Mouse (Mus musculus) G1E (cell line): Measurements from ENCODE around the gene Clic3. TPM values are rescaled to one million over a fixed set of nuclear protein-coding genes. Genes with fewer than 3 reads are reported as not detected.
A peak's percentile ranks its signal among the peaks of the same experiment; 100 is the strongest.

Source experiments
- ATAC-seq: 2 replicates; pipeline ENCODE4 v1.8.0; 2016; ENCODE audit warnings: mild to moderate bottlenecking; ENCODE audit not compliant: insufficient number of reproducible peaks, poor library complexity, low FRiP score, severe bottlenecking; ENCODE audit errors: extremely low read depth
- DNase-seq: peaks from one replicate; pipeline ENCODE4 v3.0.0; 2012; ENCODE audit warnings: low spot score
- H3K27me3 ChIP-seq: 2 replicates; pipeline ENCODE4 v1.6.1; 2012; ENCODE audit warnings: mild to moderate bottlenecking, low read length, inconsistent platforms; ENCODE audit not compliant: insufficient read depth
- H3K36me3 ChIP-seq: replicated peaks from 2 replicates; pipeline ENCODE3; 2012; ENCODE audit warnings: mild to moderate bottlenecking, inconsistent platforms
- H3K4me1 ChIP-seq: 2 replicates; pipeline ENCODE4 v1.6.1; 2012; ENCODE audit warnings: low read depth, low read length, inconsistent platforms, mixed read lengths; ENCODE audit not compliant: insufficient read depth
- H3K4me3 ChIP-seq: 2 replicates; pipeline ENCODE4 v1.5.1; 2012; ENCODE audit warnings: low read depth, mild to moderate bottlenecking, inconsistent platforms, low read length, moderate library complexity, mixed read lengths
- H3K9me3 ChIP-seq: replicated peaks from 2 replicates; pipeline ENCODE4 v1.6.1; 2012; ENCODE audit warnings: inconsistent platforms
- CTCF ChIP-seq: IDR thresholded peaks from 2 replicates; pipeline ENCODE4 v1.5.1; 2012; ENCODE audit warnings: low read depth, low read length, inconsistent platforms, mixed read lengths
- GATA1 ChIP-seq: IDR thresholded peaks from 2 replicates; pipeline ENCODE4 v1.6.1; 2012; ENCODE audit warnings: borderline replicate concordance, low read length, inconsistent platforms, mixed read lengths
- GATA2 ChIP-seq: IDR thresholded peaks from 2 replicates; pipeline ENCODE4 v1.6.1; 2012; ENCODE audit warnings: low read depth, low read length, inconsistent platforms, borderline replicate concordance
- POLR2AphosphoS5 ChIP-seq: IDR thresholded peaks from 2 replicates; pipeline ENCODE4 v1.6.1; 2012; ENCODE audit warnings: low read depth, low read length, inconsistent platforms; ENCODE audit not compliant: insufficient replicate concordance
- TAL1 ChIP-seq: conservative IDR thresholded peaks from 2 replicates; pipeline ENCODE4 v1.6.1; 2012; ENCODE audit warnings: low read depth, low read length, inconsistent platforms, mixed read lengths
- polyA plus RNA-seq: library from polyadenylated mRNA; stranded (reverse); fragments of >175 nt; gene quantifications from 2 replicates; pipeline ENCODE4 v1.2.3, GENCODE M21; 2012
- total RNA-seq, 2 experiments: library from RNA; stranded (forward) in 1 of 2; stranded (reverse) in 1 of 2; fragments of 200-1000 nt in 1 of 2; fragments of >200 nt in 1 of 2; fragmentation: Nextera tagmentation in 1 of 2; gene quantifications; 2 replicates each; pipeline ENCODE4 v1.2.3; 2014 to 2017

Gene Clic3
- total and polyA plus RNA-seq, 3 experiments: 0.22 TPM; not detected in 2

DNA sequence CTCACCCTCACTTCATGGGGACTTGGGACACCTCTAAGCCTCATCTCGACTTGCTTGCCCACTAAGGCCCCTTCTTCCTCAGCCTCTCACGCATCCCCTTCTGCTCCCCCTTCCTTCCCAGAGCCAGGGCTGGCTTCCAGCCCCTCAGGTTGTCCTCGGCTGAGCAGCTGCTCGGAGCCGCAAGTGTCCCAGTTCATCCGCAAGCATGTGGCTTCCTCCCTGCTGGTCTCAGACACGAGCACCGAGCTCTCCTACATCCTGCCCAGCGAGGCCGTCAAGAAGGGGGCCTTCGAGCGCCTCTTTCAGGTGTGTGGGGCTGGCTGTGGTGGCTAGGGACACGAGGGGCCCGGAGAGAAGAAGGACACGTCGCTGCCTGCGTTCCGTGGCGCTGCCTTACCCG is 15.6 kb upstream of the Clic3 start:
- TF ChIP-seq POLR2AphosphoS5: no peak
- no peak for TF ChIP-seq GATA2
- no peak for TF ChIP-seq GATA1
- TF ChIP-seq TAL1: no peak
- TF ChIP-seq CTCF: no peak
- Histone ChIP-seq H3K36me3 (peaks cover 45% of the 10 kb centered on the region), H3K4me1 (no peaks in the 10 kb centered on the region), H3K4me3 (no peak overlapping the region), H3K27me3 (no peaks in the 10 kb centered on the region), H3K9me3 (no peaks in the 10 kb centered on the region)
- no peak for DNase-seq
- no peak for ATAC-seq

DNA sequence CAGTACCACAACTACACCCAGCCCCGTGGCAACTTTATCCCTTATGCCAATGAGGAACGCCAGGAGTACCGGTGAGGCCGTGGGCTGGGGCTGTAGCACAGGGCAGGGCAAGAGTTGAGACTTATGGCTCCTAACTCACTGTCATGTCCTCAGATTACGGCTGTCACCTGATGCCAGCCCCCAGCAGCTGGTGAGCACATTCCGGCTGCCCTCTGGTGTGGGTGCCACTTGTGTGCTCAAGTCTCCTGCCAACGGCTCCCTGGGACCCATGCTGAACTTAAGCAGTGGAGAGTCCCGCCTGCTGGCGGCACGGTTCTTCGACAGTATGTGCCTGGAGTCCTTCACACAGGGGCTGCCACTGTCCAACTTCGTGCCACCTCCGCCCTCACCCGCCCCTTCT is 14.0 kb upstream of the Clic3 start:
- Histone ChIP-seq H3K9me3 (no peaks in the 10 kb centered on the region), H3K27me3 (no peaks in the 10 kb centered on the region), H3K4me1 (no peaks in the 10 kb centered on the region), H3K4me3 (no peak overlapping the region), H3K36me3 (peaks cover 54% of the 10 kb centered on the region)
- TF ChIP-seq GATA2 (no peak), POLR2AphosphoS5 (no peak), CTCF (no peak), TAL1 (no peak), GATA1 (no peak)
- ATAC-seq: no peak
- DNase-seq: no peak

DNA sequence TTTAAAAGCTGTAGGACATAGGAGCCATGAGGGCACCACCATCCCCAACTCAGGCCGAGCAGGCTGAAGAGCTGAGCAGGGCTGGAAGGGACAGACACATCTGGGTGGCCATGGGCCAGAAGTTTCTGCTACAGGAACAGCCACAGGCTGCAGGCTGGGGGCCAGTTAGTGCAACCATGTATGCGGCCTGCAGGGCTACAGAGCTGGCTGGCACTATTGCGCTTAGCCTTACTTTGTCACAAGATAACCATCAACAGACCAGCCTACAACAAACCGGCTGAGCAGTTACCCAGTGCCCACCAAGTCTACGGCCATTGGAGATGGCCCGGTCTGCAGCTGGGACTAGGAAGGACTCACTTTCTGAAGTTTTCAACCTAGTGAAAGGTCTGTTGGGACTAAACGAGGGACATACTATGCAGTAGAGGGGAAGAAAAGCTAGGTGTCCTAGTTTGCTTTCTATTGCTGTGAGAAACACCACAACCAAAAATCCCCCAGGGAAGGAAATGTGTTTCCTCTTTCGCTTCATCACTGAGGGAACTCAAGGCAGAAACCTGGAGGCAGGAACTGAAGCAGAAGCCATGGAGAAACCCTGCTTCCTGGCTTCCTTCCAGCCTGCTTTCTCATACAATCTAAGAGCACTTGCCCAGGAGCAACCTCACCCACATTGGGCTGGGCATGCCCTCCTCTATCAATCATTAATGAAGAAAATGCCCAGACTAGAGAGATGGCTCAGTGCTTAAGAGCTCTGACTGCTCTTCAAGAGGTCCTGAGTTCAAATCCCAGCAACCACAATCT is 5.6 kb upstream of the Clic3 start:
- TF ChIP-seq GATA1: no peak
- TF ChIP-seq GATA2: no peak
- no peak for TF ChIP-seq TAL1
- TF ChIP-seq CTCF: no peak
- no peak for TF ChIP-seq POLR2AphosphoS5
- DNase-seq (no peak), ATAC-seq (no peak)
- H3K4me1 ChIP-seq: no peaks in the 10 kb centered on the region
- H3K36me3 ChIP-seq: peaks cover 17% of the 10 kb centered on the region
- no peaks in the 10 kb centered on the region for H3K9me3 ChIP-seq
- H3K27me3 ChIP-seq: peaks cover 26% of the 10 kb centered on the region
- no peak overlapping the region for H3K4me3 ChIP-seq

DNA sequence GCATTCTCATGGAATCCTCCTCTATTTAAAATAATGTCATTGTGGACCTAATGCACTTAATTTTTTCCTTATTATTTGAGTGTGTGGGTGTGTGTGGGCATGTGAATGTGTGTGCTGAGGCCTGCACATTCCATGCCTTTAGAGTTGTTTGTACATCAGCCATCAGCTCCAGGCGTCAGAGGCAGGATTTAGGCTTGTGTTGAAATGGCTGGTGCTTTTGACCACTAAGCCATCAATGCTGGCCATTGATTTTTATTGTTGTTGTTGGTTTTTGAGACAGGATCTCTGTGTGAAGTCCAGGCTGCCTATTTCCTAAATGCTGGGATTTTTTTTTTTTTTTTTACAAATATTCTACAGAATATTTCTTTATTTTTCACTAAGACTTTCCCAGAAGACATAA is 3.7 kb upstream of the Clic3 start:
- DNase-seq (no peak), ATAC-seq (no peak)
- TF ChIP-seq GATA1 (no peak), GATA2 (no peak), TAL1 (no peak), CTCF (no peak), POLR2AphosphoS5 (no peak)
- Histone ChIP-seq H3K36me3 (peaks cover 9% of the 10 kb centered on the region), H3K9me3 (no peaks in the 10 kb centered on the region), H3K27me3 (peaks cover 30% of the 10 kb centered on the region), H3K4me3 (no peak overlapping the region), H3K4me1 (peaks cover 2% of the 10 kb centered on the region; the same call in 1 of the 2 replicates)

DNA sequence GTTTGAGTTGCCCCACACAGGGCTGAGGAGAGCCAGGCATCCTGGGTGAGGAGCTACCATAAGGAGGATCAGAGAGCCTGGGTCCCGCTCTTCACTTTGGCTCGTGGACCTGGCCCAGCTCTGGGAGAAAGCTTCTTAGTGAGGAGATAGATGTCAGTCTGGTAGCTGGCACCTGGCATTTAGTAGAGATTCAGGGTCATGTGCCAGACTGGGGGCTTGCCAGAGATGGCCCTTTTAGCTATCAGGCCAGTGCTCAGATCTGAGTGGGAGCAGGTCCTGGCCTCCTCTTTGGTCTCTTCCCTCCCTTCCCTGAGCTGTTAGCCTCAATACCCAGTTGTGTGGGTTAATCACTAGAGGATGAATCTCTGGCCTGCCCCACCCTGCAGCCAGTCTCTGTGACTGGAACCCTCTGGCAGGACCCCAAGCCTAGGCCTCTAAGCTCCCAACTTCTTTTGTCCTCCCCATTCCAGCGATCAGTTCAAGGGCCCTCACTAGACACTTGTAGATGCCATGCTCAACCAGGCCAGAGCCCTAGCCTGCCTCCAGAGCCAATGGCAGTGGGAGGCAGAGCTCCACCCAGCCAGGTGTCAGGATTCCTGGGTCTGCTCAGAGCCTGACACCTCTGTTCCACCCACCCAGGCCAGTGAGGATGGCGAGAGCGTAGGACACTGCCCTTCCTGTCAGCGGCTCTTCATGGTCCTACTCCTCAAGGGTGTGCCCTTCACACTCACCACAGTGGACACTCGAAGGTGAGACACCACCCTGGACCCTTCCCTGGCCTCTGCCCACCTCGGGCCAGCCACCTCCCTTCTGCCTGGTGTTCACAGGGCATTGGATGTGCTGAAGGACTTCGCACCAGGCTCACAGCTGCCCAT is 621 bp downstream of the Clic3 start:
- no peak for ATAC-seq
- no peak for DNase-seq
- Histone ChIP-seq H3K36me3 (peaks cover 29% of the 10 kb centered on the region), H3K4me1 (peaks cover 35% of the 10 kb centered on the region), H3K27me3 (peaks cover 18% of the 10 kb centered on the region), H3K4me3 (no peak overlapping the region), H3K9me3 (no peaks in the 10 kb centered on the region)
- TF ChIP-seq TAL1 (no peak), POLR2AphosphoS5 (no peak), GATA1 (no peak), GATA2 (no peak), CTCF (no peak)

DNA sequence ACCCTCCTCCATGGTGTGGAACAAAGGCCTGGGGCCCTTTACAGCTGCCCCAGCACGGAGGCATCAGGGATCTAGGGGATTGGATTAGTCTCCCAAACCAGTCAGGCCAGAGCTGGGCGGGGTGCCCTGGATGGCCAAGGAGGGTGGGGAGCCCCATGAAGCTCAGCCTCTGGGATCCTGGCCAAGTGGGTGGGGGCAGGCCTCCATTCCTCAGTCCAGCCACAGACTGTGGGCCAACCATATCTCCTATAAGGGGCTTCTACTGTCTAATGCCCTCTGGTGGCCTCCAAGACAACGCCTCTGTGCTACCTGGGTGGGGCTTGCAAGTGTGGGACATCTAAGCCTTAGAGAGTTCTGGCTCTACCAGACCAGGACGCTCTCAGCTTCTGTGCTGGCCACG is 2.3 kb downstream of the Clic3 start:
- DNase-seq: peak; percentile 16
- Histone ChIP-seq H3K36me3 (peaks cover 29% of the 10 kb centered on the region), H3K9me3 (no peaks in the 10 kb centered on the region), H3K4me1 (peaks cover 35% of the 10 kb centered on the region), H3K4me3 (no peak overlapping the region), H3K27me3 (peaks cover 18% of the 10 kb centered on the region)
- no peak for TF ChIP-seq GATA2
- TF ChIP-seq TAL1: no peak
- TF ChIP-seq GATA1: no peak
- no peak for TF ChIP-seq CTCF
- TF ChIP-seq POLR2AphosphoS5: no peak
- no peak for ATAC-seq
